Mouse (Mus musculus) monocyte, adult 5-6 weeks (primary cell): ENCODE results near the gene Yars. TPM values are rescaled to one million over a fixed set of nuclear protein-coding genes. Genes with fewer than 3 reads are reported as not detected.
"Not testable (repeated sequence)": the region's sequence is repeated elsewhere in the genome, so short reads cannot be mapped to it uniquely, and the experiment has no call there.

Experiments
- ATAC-seq: fragments of 153-309, 156-312 bp; replicated peaks from 2 replicates; pipeline ENCODE4 v1.8.0; 2017; ENCODE audit warnings: mild to moderate bottlenecking; ENCODE audit not compliant: low TSS enrichment, insufficient number of reproducible peaks, severe bottlenecking, poor library complexity, low FRiP score
- total RNA-seq: library from RNA; stranded (forward); fragments of 200-1000, 200-491, 200-594 nt; gene quantifications from 3 replicates; pipeline ENCODE4 v1.2.3, GENCODE M21; 2017

Yars gene
- total RNA-seq, 1 experiment from 2014 or later = 30.1 TPM

DNA sequence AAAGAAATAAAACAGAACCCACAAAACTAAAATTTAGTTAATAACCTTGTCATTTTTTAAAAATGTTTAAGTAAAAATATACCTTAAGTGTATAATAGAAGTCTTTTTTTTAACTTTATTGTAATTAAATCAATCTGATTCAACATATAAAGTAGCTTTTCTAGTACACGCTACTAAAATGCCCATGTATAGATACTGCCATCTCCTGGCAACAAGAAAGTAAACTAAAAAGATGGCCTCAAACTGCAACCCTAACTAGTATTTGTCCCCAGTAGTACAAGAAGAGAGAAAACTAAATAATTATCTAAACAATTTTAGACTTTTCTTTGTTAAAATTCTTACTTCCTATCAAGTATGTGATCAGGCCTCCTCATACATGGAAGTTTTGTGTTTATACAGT is 10.0 kb upstream of the Yars start:
- no peak for ATAC-seq

DNA sequence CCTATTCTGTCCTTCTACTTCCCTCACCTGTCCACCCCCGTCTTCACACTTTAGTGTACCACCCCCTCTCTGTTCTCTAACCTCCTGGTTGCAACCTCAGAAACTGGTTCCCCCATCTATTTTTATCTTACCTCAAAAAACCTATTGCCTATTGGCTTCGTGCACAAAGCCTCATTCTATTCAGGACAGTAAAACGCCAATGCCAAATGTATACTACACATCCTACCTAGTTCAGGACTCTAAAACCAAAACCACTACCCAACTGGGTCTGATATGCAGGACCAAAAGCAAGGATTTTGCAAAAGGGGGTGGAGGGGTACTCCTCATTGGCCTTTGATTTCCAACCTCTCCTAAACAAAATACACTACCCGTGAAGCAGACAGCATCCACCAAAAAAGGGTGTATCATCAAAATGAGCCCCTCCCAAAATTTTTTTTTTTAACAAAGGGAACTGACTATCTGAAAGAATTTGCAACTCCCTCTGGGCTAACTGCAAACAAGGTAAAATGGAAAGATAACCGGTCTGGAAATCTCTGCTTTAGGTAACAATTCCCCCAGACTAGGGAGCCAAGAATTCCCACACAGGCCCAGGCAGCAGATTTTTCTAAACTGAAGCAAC is 1.4 kb upstream of the Yars start:
- no peak for ATAC-seq

DNA sequence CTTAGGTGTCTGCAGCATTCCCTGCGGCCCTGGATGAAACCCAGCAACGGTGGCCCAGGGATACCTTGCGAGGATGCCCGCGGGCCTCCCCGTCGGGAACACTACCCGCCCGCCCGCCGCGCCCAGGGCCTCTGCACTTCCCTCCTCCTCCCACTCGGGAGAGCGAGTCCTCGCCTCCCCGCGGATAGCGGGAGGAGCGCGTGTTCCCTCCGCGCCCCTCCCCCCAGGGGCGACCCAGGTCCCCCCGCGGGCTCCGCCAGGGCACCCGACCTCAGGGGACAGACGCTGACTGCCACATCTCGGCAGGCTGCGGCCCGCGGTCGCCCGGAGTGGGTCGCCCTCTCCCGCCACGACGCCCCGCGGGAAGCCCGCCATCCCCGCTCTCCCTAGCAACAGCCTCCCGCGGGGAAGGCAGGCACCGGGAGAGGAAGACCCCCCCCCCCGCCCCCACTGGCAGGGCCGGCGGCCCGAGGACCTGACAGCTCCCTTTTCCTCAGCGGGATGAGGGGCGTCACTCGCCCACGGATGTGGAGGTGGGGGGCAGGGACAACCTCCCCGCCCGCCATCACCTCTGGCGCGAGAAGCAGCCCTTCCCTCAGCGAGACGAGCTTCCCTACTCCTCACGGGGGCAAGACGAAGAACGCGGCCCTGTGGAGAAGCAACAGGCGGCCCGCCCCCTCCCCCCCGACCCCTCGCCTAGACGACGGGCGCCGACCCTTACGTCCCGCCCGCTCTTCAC is 588 bp upstream of the Yars start:
- 0 out of 2 replicates have a peak, but pooled peaks have one; percentile 2 for ATAC-seq

DNA sequence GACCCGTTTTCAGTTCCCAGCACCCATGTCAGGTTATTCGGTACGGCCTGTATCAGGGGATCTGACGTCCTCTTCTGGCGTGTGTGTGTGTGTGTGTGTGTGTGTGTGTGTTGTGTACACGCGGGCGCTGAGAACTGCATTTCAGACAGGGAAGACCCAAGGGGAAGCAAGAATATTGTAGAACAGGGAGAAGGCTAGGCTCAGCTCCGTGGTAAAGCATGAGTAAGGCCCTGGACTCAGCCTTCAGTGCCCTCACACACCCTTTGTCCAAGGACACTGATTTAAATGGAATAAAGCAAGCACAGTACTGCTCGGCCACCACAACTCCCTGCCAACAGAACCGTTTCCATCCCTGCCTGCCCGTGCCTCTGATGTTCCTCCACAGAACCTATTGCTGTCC is 978 bp downstream of the Yars start:
- no peak for ATAC-seq

DNA sequence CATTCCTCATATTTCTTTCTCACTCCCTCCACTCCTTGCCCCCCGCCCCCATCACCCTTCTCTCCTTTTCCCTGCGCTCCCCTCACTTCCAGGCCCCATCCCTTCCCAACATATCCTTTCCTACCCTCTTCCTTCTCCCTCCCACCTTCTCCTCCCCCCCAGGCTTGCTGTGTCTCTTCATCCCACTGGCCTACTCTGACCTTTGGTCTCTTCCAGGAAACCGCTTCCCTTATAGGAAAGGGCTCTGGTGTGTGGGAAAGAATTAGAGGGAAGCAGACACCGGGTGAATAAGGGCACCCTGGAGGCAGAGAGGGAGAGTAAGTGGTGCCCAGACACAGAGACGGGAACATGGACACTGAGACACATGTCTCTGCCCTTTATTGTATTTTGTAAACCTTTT is 2.1 kb downstream of the Yars start:
- ATAC-seq = no peak

DNA sequence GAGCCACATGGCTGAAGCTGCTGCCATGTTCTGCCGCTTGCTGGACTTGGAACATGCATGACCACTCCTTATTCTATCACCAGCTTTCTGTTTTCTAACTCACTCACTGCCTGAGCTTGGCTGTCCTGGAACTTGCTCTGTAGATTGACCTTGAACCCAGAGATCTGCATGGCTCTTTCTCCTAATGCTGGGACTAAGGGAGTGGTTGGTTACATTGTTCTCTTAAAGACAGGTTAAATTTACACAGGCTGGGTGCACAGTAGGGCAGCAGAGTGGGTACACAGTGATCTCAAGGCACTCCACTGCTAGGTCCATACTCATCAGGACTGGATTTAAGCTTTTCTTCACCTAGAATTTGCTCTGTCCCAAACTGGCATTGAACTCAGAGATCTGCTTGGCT is 4.7 kb downstream of the Yars start:
- no peak for ATAC-seq

DNA sequence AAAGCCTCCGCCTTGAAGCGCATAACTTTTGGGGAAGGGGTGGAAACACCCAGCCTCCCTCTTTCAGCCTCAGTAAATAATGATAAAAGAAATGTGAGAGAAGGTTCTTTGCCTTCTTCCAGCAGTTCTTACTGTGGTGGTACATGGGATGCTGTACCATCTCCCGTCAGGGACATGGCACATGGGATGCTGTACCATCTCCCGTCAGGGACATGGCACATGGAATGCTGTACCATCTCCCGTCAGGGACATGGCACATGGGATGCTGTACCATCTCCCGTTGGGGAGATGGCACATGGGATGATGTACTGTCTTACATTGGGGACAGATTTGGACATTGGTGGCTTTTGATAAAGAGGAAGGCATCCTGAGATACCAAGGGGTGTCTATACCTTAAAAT is 8.0 kb downstream of the Yars start:
- ATAC-seq = no peak

DNA sequence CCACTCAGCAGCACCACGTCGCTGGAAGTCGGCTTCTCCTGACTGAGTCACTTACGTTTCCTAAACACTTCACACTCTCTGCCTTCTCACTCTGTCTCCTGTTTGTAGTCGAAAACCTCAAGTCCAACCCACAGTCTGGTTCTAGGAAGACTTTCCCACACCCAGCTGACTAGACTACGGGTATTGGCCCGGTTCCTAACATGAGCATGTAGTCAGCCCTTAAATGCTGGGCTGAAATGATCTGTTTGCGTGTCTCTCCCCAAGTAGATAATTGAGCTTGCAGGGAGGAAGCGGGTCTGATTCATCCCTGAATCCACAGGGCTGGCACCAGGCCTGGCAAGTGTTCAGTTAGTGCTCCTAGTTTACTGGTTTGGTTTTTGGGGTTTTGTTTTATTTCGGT is 15.1 kb downstream of the Yars start:
- ATAC-seq = no peak

DNA sequence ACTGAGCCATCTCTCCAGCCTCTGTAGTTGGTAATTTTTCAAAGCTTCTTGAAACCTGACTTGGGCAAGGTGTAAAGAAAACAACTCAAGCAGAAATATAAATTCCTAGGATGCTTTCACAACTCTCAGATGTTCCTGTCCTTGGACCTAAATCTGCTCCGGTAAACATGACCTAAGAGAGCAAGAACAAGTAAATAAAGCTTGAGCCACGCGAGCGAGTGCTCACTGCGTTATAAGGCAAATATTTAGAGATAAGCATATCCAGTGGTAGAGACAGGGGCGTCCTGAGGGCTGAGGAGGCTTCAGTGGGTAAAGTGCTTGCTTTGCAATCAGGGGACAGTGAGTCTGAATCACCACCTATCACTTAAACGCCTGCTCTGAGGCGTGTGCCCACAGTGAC is 17.2 kb downstream of the Yars start:
- no peak for ATAC-seq

DNA sequence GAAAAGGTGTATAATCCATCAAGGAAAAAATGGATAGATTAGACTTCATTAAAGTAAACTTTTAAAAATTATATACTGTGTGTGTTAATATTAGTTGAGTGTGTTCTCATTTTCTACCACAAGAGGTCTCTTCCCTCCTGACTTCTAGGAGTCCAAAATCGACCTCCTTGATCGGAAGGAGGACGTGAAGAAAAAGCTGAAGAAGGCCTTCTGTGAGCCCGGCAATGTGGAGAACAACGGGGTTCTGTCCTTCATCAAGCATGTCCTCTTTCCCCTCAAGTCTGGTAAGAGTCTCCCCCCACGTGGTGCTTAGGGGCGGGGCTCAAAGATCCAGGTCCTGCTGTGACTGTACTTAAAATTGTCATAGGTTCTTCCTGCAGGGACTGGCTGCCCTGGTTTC is 19.9 kb downstream of the Yars start:
- no peak for ATAC-seq

DNA sequence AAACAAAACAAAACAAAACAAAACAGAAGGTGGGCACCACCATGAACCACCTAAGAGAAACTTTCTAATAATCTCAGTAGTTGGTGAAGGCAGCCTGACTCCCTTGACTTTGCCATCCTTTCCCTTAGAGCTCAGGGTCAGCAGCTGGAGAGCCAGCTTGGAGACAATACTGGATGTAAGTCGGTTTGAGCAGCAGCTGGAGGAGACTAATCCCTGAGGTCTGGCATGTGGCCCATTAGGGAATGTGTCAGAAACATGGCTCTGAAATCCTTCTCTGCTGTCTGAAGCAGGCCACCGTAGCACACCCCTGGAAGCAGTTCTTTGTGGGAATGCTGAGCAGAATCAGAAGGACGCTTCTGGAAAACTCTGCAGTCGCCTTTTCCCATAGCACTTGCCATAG is 21.9 kb downstream of the Yars start:
- ATAC-seq = no peak

DNA sequence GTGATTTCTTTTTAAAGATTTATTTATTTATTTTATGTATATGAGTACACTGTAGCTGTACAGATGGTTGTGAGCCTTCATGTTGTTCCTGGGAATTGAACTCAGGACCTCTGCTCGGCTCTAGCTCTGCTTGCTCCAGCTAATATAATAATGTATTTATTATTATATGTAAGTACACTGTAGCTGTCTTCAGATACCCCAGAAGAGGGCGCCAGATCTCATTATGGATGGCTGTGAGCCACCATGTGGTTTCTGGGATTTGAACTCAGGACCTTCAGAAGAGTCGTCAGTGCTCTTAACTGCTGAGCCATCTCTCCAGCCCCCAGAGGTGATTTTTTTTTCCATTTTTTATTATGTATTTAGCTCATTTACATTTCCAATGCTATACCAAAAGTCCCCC is 22.9 kb downstream of the Yars start:
- not testable (repeated sequence) for ATAC-seq

DNA sequence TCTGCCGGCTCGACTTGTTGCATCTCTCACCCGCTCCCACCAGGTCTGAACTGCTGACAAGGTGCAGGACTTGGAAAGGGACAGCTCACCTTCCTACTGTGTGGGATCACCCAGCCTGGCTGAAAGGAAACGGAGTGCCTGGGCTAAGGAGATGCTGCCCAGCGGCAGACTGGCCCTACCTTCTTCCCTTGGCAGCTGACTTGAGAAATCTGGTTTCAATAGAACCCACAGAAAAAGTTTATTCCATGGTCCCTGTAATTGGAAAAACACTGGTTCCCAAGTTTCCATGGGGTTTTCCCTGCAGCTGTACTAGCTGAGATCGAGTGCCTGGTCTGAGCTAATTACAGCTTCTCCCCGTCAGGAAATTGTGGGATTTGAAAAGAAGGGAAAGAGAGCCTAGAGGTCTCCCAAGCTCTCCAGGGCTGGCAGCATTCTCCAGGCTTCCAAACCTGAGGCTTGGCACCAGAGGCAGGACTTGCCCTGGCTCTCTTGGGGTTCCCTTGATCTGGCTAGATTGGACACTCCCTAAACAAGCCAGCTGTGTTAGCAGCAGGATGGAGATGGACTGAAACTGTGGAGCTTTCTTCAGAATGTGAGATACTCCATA is 29.1 kb downstream of the Yars start:
- no peak for ATAC-seq

DNA sequence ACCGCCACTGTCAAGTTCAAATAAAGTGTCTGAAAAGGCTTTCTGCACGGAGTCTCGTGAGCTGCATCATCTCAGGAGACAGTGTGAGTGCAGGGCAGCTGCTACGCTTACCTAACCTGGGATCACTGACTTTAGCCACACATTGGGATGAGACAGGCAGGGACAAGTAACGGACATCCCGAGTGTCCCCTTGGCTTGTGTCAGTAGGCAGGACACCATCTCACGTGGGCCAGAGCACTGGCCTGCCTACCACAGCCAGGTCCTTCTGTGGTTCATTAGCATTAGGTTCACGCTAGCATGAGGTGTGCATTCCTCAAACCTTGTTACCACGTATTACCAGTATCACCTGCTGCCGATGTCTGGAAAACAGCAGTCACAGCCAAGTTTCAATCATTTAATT is 29.6 kb downstream of the Yars start:
- ATAC-seq = no peak

DNA sequence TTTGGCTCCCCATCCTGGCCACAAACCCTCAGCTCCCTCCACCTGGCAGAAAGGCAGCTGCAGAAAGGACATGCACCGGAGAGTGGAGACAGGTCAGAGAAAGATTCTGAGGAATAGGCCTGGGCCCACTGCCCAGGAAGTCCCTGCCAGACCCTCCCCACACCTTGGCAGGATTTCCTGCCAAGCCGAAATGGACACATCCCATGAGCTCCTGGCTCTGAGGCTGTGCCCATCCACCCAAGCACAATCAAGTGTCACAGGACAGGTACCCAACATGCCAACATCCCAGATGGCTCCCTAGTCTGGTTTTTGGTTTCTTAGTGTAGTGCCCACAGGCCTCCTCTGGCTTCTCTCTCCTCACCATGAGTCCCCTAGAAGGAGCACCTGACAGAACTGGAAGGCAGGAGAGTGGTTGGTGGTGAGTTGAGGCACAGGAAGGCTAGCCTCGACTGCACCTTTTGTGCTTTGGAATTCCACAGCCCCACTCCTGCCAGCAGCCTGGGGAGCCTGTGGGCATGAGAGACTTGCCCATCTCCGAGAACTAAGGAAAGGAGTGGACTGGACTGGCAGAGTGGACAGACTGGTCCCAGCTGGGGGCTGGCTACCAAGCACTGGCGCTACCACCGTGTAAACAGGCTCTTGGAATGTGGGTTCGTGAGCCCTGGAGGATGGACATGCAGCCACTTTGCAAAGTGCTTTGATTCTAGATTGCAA is 31.0 kb downstream of the Yars start:
- ATAC-seq = no peak

DNA sequence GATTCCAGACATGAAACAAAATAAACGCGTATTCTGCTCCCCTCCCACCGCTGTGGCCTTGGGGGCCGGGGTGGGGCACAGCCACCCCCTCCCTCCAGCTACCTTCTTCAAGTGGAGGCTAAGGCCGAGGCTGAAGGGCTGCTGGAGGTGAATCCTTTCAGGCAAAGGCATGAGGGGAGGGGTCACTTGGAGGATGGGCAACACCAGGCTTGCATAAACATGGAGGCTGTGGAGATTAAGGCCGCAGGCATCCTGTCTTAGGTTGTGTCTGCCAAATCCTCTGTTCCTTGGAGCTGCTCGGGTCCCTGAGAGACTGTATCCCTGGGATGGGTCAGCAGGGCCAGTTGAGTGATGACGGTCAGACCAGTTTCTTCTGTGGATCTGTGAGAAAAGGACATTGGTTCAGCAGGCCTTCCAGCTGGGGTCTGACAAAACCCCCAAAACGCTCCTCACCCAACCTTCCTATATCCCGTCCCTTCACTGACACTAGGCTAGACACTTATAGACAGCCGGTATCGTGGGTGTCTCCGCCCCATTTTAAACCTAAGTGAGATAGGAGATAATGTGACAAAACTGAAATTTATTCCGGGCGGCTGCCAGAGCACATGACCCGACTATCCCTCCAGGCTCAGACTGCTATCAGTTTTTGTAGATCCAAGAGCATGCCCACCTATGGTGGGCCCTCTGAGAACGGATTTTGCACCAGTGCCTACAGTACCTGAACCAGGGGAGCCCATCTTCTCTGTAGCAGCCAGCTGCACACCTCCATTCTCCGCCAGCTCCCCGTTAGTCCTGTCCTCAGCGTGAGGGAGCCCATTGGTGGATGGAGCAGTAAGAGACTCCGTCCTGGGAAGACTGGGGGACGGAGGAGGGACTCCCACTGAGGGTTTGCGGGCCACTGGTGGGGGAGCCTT is 31.8 kb downstream of the Yars start:
- ATAC-seq = no peak

DNA sequence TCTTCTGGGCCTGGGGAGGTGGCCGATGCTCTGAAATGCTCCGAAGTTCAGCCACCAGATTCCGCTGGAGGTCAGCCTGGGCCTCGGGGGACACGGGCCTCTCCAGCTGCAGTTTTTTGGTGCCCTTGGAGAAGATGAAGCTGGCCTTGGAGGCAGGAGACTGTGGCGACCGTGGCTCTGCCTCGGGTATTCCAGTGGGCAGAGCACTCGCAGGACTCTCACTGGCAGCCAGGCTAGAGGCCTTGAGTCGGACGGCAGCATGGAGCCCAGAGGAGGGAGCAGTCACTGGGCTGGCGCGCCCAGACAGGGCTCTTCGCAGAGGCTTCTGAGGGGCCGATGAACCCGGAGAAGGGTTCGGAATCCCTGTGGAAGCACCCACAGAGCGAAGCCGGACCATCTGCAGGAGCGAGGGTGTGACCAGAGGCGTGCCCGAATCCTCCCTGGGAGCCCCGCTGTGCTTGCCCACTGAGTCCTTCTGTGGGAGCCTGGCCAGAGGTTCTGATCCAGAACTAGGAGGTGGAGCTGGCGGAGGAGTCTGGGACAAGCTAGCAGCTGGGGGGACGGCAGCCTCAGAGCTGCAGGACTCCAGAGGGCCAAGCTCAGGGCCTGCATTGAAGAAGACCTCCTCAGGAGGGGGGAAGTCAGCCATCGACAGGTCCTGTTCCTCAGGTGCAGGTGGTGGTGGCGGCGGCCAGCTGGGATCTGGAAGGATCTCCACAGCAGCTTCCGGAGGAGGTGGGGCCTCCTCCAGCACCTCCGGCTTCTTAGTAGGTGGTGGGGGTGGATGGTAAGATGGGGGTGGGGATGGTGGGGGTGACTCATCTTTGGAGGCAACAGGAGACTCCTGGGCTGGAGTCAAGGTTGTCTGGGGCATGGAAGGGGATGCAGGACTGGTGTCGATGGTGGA is 32.7 kb downstream of the Yars start:
- ATAC-seq = no peak
